Mouse (Mus musculus) kidney, embryonic 15.5 days (tissue): Measurements from ENCODE around the gene Carhsp1. TPM values are rescaled to one million over a fixed set of nuclear protein-coding genes. Genes with fewer than 3 reads are reported as not detected.

ENCODE experiments used
- ATAC-seq: fragments of 200-750 bp; cut with Nextera tagmentation; replicated peaks from 2 replicates; pipeline ENCODE4 v1.8.0; 2017; ENCODE audit warnings: moderate TSS enrichment; ENCODE audit not compliant: low FRiP score
- H3K27ac ChIP-seq: fragments of 300-500 bp; sonication (generic); 2 replicates; pipeline ENCODE4 v1.5.1; 2015; ENCODE audit warnings: mild to moderate bottlenecking, inconsistent platforms
- H3K27me3 ChIP-seq: fragments of 300-500 bp; sonication (generic); 2 replicates; pipeline ENCODE4 v1.6.1; 2015; ENCODE audit warnings: inconsistent platforms
- H3K36me3 ChIP-seq: fragments of 300-500 bp; sonication (generic); 2 replicates; pipeline ENCODE4 v1.6.1; 2015; ENCODE audit warnings: inconsistent platforms
- H3K4me1 ChIP-seq: fragments of 300-500 bp; sonication (generic); 2 replicates; pipeline ENCODE4 v1.6.1; 2015; ENCODE audit warnings: inconsistent platforms
- H3K4me2 ChIP-seq: fragments of 300-500 bp; sonication (generic); 2 replicates; pipeline ENCODE4 v1.6.1; 2015; ENCODE audit warnings: moderate library complexity, mild to moderate bottlenecking, inconsistent platforms
- H3K4me3 ChIP-seq: fragments of 300-500 bp; sonication (generic); replicated peaks from 2 replicates; pipeline ENCODE4 v1.5.1; 2015; ENCODE audit warnings: mild to moderate bottlenecking, inconsistent platforms
- H3K9ac ChIP-seq: fragments of 300-500 bp; sonication (generic); 2 replicates; pipeline ENCODE4 v1.6.1; 2015; ENCODE audit warnings: mild to moderate bottlenecking, inconsistent platforms
- H3K9me3 ChIP-seq: fragments of 300-500 bp; sonication (generic); replicated peaks from 2 replicates; pipeline ENCODE4 v1.6.1; 2016; ENCODE audit warnings: inconsistent platforms
- WGBS: fragments of 180-500 bp; shearing (Covaris S2); methylation state at CpG from one replicate; pipeline ENCODE4 v1.1.7; 2015; ENCODE audit warnings: mixed read lengths; 5-methylcytosine and 5-hydroxymethylcytosine counted together
- polyA plus RNA-seq: library from polyadenylated mRNA; unstranded; fragments of >200 nt; fragmentation: Nextera tagmentation; extraction: Ambion mirVana; gene quantifications from 2 replicates; pipeline ENCODE4 v1.2.1, GENCODE M21; 2015

The Carhsp1 gene
- polyA plus RNA-seq, 1 experiment from 2014 or later, result 80.8 TPM

DNA sequence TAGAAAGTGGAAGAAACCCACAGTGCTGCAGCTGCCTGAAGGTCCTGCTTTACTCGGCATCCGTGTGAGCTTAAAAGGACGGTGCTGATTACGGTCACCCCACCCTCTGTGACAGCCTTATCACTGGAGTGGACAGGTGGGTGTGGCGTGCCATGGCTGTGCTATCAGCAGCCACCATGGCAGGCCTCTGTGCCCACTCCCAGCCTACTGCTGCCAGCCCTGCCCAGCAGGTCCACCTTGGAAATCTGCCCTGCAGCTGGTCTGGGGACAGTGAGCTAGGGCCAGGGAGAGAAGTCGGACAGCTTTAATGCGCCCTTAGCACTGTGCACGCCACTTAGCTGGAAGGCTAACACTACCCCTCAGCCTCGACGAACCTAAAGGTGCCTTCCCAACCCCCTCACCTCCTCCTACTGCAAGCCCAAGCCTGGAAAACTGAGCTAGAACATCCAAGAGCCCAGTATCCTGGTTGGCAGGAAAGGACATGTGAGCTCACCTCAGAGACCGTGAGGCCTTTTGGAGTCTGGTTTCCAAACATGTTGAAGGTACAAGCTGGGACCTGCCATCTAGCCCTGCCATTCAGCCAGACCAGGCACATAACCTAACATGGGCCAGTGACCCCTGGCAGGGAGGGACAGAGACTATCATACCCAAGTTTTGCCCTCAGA is 15.0 kb upstream of the Carhsp1 start:
- WGBS, result 80% methylated on average over 11 of the region's 11 CpGs
- Histone ChIP-seq H3K4me3 (no peak overlapping the region), H3K27ac (no peak overlapping the region), H3K27me3 (no peaks in the 10 kb centered on the region), H3K9ac (no peak overlapping the region), H3K4me2 (no peak overlapping the region), H3K9me3 (no peaks in the 10 kb centered on the region), H3K4me1 (no peaks in the 10 kb centered on the region), H3K36me3 (peaks cover 53% of the 10 kb centered on the region)
- ATAC-seq, result peak; percentile 76

DNA sequence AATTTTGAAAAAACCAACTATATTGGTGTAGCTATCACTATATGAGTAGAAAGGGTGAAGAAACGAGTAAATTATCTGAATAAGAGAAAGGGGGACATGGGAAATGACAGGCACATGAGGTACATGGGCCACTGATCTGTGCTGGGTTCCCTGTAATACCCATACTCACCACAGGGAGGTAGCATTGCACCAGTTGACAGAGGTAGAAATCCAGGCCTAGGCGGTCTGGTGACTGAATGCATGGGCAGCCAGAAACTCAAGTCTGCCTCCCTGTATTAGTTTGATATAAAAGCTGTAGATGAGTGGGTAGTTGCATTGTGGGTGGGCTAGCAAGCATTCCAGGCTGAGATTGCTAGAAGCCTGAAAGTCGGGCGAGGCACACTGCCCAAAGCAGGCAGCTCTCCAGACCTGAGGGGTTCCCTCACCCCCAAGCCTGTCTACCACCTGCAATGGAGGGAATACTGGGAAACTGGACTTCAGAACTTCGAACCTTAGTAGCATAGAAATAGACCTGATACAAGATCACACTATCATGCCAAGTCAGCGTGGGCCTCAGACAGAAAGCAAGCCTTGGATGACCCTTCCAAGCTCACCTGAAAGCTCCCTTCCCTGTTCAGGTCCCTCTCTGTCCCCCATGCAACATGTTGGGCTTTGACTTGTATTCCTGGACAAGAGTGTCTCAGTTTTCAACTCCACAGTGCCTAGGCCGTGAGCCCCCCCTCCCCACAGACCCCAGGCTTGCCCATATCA is 14.3 kb upstream of the Carhsp1 start:
- H3K9ac ChIP-seq, result no peak overlapping the region
- WGBS, result 55% methylated on average over 7 of the region's 7 CpGs
- peak; percentile 52 for ATAC-seq
- H3K9me3 ChIP-seq, result no peaks in the 10 kb centered on the region
- no peaks in the 10 kb centered on the region for H3K27me3 ChIP-seq
- H3K27ac ChIP-seq, result no peak overlapping the region
- no peak overlapping the region for H3K4me3 ChIP-seq
- peaks cover 46% of the 10 kb centered on the region for H3K36me3 ChIP-seq
- H3K4me2 ChIP-seq, result no peak overlapping the region
- no peaks in the 10 kb centered on the region for H3K4me1 ChIP-seq

DNA sequence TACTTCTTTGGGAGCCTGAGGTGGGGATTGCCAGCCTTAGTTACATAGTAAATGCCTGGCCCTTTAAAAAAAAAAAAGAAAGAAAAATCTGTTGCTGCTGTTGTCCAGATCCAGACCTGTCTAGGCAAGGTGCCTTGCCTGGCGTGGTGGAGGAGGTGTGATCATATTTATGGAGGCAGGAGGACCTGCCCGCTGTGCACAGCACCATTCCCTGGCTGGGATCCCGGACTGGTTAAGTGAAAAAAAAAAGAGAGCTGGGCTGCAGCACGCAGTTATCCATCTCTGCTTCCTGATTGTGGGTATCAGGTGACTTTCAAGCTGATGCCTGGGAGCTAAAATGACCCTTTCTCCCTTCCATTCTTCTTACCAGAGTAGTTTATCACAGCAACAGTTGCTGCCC is 13.1 kb upstream of the Carhsp1 start:
- H3K9me3 ChIP-seq, result no peaks in the 10 kb centered on the region
- H3K27ac ChIP-seq, result no peak overlapping the region
- 55% methylated on average over 4 of the region's 4 CpGs for WGBS
- no peaks in the 10 kb centered on the region for H3K4me1 ChIP-seq
- H3K27me3 ChIP-seq, result no peaks in the 10 kb centered on the region
- H3K36me3 ChIP-seq, result peaks cover 34% of the 10 kb centered on the region
- no peak for ATAC-seq
- no peak overlapping the region for H3K4me3 ChIP-seq
- H3K9ac ChIP-seq, result no peak overlapping the region
- H3K4me2 ChIP-seq, result no peak overlapping the region

DNA sequence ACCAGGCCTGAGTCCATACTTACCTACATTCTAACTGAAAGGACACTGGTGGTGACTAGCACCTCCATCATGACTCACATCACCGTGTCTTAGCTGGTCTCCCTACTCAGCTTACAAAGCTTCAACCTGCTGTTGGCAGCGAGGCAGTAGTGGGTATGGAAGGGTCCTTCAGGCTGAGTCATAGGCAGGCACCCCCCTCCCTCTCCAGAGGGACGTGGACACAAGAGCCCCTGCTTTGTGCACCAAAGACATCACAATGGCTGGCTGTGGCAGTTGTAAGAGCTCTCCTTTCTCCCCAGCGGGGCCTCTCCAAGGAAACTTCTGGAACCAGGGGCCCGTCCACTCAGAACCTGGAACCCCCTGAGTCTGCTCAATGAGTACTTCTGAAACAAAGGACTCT is 8.5 kb upstream of the Carhsp1 start, which contains the start of gene Gm5767:
Gene Gm5767, plus strand, starts transcription at position 301 of the 400 bp plus-strand sequence.
- H3K4me3 ChIP-seq, result no peak within 1 kb of the TSS
- no peaks in the 10 kb centered on the region for H3K27me3 ChIP-seq
- H3K9ac ChIP-seq, result no peak within 1 kb of the TSS
- no peak within 1 kb of the TSS for H3K4me2 ChIP-seq
- H3K36me3 ChIP-seq, result no peaks in the 10 kb centered on the region
- 86% methylated on average over 5 of the region's 5 CpGs for WGBS
- no peak within 1 kb of the TSS for H3K27ac ChIP-seq
- no peak for ATAC-seq
- H3K4me1 ChIP-seq, result no peaks in the 10 kb centered on the region
- H3K9me3 ChIP-seq, result no peaks in the 10 kb centered on the region

DNA sequence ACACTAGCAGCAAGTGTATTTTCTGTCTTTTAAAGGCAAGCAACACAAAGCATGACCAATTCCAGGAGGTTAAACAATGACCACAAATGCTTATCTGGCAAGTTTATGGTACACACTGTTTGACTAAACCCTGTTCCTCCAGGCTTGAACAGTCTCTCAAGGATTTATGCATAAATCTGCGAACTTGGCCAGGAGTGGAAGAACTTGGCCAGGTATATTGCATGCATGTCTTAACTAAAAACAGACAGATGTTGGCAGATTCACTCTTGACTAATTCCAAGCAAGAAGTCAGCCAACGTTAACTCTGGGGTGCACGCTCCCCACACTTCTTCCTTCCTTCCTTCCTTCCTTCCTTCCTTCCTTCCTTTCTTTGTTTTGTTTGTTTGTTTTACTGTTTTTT is 7.8 kb upstream of the Carhsp1 start:
- no peak for ATAC-seq
- no peak overlapping the region for H3K4me3 ChIP-seq
- H3K9ac ChIP-seq, result no peak overlapping the region
- H3K4me1 ChIP-seq, result no peaks in the 10 kb centered on the region
- no peaks in the 10 kb centered on the region for H3K36me3 ChIP-seq
- no peak overlapping the region for H3K4me2 ChIP-seq
- whole genome bisulfite sequencing, result 75% methylated on average over 3 of the region's 3 CpGs
- no peaks in the 10 kb centered on the region for H3K27me3 ChIP-seq
- H3K9me3 ChIP-seq, result no peaks in the 10 kb centered on the region
- H3K27ac ChIP-seq, result no peak overlapping the region

DNA sequence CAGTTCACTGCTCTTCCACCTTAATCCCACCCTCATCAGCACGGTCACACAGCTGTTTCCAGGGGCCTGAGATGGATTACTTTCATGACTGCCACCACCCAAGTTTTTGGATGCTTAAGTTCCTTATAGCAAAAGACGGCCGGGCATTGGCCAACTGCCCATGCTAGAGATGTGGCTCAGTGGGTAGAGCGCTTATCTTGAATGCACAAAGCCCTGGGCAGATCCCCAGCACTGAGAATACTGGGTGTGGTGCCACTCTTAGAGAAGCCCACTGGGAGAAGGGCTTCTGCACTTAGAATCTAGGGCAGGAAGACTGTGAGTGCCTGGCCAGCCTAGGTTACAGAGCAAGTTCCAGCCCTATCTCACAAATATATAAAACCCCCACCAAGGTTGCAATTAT is 6.7 kb upstream of the Carhsp1 start:
- H3K9me3 ChIP-seq, result no peaks in the 10 kb centered on the region
- no peak for ATAC-seq
- peaks cover 3% of the 10 kb centered on the region; the same call in 1 of the 2 replicates for H3K4me1 ChIP-seq
- H3K9ac ChIP-seq, result no peak overlapping the region
- H3K27me3 ChIP-seq, result 0 out of 2 replicates have a peak, but pooled peaks cover 2% of the 10 kb centered on the region
- H3K4me3 ChIP-seq, result no peak overlapping the region
- no peak overlapping the region for H3K27ac ChIP-seq
- WGBS, result 88% methylated on average over 4 of the region's 4 CpGs
- H3K4me2 ChIP-seq, result no peak overlapping the region
- no peaks in the 10 kb centered on the region for H3K36me3 ChIP-seq

DNA sequence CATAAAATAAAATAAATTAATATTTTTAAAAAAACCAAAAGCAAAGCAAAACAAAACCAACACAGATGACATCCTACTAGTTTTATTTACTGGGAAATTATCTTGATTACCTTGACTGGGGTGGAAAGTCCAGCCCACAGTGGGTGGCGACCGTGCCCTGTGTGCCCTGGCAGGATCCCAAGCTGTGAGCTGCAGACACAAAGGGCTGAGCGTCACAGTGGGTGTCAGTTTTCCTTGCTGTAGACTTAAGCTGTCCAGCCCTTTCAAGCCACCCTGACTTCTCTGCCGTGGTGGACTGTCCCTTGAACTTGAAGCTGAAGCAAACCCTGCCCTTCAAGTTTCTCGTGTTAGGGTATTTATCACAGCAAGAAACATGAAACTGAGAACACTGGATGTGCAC is 6.1 kb upstream of the Carhsp1 start:
- H3K4me2 ChIP-seq, result no peak overlapping the region
- H3K27me3 ChIP-seq, result peaks cover 6% of the 10 kb centered on the region
- no peak overlapping the region for H3K9ac ChIP-seq
- H3K36me3 ChIP-seq, result no peaks in the 10 kb centered on the region
- 46% methylated on average over 5 of the region's 5 CpGs for WGBS
- H3K4me1 ChIP-seq, result peaks cover 3% of the 10 kb centered on the region; the same call in 1 of the 2 replicates
- no peaks in the 10 kb centered on the region for H3K9me3 ChIP-seq
- H3K27ac ChIP-seq, result no peak overlapping the region
- no peak for ATAC-seq
- H3K4me3 ChIP-seq, result no peak overlapping the region

DNA sequence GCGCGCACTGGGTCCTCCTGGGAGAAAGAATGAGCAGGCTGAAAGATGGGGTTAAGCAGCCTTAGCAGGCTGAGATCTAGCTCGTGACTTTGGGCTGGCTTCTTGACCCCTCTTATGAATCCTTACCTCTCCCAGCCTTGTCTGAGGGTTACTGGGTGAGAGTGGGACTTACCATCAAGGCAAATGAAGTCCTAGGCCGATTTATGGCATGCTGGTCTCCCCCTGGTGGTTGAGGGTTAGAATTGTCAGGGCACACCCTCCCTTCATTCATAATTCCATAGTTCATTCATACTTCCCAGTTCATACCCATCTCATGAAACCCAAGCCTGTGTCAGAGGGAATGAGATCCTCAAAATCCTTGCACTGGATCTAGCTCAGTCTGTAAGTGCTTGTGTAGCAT is 4.8 kb upstream of the Carhsp1 start:
- no peak for ATAC-seq
- H3K9ac ChIP-seq, result no peak overlapping the region
- H3K4me1 ChIP-seq, result peaks cover 12% of the 10 kb centered on the region; the same call in 1 of the 2 replicates
- no peaks in the 10 kb centered on the region for H3K36me3 ChIP-seq
- 50% methylated on average over 4 of the region's 4 CpGs for WGBS
- no peak overlapping the region for H3K4me2 ChIP-seq
- no peak overlapping the region for H3K27ac ChIP-seq
- no peak overlapping the region for H3K4me3 ChIP-seq
- H3K27me3 ChIP-seq, result peaks cover 10% of the 10 kb centered on the region
- no peaks in the 10 kb centered on the region for H3K9me3 ChIP-seq

DNA sequence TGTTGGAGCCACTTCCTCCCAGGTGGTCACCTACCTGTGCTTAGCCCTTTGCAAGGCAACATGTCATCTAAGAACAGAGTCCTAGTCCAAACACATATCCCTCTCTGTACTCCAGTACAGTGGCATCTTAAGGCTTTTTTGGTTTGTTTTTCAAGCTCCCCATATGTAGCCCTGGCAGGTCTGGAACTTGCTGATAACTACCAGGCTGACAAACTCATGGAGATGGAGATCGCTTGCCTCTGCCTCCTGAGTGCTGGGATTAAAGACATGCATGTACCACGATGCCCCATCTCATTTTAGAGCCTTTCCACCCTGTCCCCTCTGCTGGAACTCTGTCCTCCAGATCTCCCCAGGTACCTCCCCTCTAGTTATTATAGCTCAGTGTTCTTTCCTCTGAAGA is 4.3 kb upstream of the Carhsp1 start:
- no peak for ATAC-seq
- no peak overlapping the region for H3K9ac ChIP-seq
- H3K27me3 ChIP-seq, result peaks cover 10% of the 10 kb centered on the region
- no peak overlapping the region for H3K27ac ChIP-seq
- no peaks in the 10 kb centered on the region for H3K36me3 ChIP-seq
- 78% methylated on average over 2 of the region's 2 CpGs for WGBS
- H3K4me1 ChIP-seq, result peaks cover 16% of the 10 kb centered on the region; the same call in 1 of the 2 replicates
- no peaks in the 10 kb centered on the region for H3K9me3 ChIP-seq
- no peak overlapping the region for H3K4me2 ChIP-seq
- H3K4me3 ChIP-seq, result no peak overlapping the region

DNA sequence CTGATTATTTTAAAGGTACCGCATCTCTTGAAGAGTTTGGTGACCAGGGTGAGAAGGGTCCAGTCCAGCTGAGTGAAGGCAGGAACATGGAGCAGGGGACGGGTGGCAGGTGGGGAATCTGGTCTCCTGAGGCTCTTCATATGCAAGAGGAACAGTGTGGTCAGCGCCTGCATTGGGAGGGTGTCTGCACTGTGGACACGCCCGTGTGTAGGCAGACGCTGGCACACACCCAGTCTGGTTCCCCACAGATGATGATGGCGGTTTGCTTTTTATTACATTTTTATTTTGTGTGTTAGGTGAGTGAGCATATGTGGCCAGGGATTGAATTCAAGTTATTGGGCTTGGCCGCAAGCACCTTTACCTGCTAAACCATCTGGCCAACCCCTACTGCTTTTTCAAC is 3.6 kb upstream of the Carhsp1 start:
- WGBS, result 78% methylated on average over 8 of the region's 8 CpGs
- no peak for ATAC-seq
- no peaks in the 10 kb centered on the region for H3K9me3 ChIP-seq

DNA sequence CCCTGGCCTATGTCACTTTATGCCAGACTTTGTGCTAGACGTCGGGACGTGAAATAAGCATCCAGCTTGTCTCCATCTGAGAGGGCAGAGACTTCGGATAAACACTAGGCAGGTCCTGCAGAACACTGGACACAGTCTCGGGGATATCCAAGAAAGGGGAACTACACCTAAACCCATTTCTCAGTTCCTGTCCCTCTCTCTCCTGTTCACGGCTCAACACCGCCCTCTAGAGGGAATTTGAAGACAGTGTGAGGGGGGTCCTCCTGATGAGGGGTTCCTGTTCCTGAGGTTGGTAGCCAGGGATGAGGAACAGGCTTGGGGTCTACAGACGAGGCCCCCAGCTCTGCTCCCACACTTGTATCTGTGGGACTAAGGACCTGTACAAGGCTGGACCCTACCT is 2.2 kb upstream of the Carhsp1 start:
- ATAC-seq, result no peak
- Histone ChIP-seq H3K27ac (no peak overlapping the region), H3K4me3 (no peak overlapping the region), H3K4me2 (0 out of 2 replicates have a peak overlapping the region, but pooled peaks have one; percentile 27), H3K27me3 (peaks cover 10% of the 10 kb centered on the region), H3K9ac (peak overlapping the region; percentile 17; the same call in 1 of the 2 replicates), H3K36me3 (no peaks in the 10 kb centered on the region), H3K9me3 (no peaks in the 10 kb centered on the region), H3K4me1 (peaks cover 36% of the 10 kb centered on the region)
- 2% methylated on average over 8 of the region's 8 CpGs for WGBS

More for the DNA sequence above, 3.6 kb upstream of the Carhsp1 start:
- H3K4me3 ChIP-seq, result no peak overlapping the region
- H3K4me1 ChIP-seq, result peaks cover 22% of the 10 kb centered on the region
- H3K9ac ChIP-seq, result no peak overlapping the region
- H3K4me2 ChIP-seq, result no peak overlapping the region
- H3K27ac ChIP-seq, result no peak overlapping the region
- H3K27me3 ChIP-seq, result peaks cover 10% of the 10 kb centered on the region
- no peaks in the 10 kb centered on the region for H3K36me3 ChIP-seq

DNA sequence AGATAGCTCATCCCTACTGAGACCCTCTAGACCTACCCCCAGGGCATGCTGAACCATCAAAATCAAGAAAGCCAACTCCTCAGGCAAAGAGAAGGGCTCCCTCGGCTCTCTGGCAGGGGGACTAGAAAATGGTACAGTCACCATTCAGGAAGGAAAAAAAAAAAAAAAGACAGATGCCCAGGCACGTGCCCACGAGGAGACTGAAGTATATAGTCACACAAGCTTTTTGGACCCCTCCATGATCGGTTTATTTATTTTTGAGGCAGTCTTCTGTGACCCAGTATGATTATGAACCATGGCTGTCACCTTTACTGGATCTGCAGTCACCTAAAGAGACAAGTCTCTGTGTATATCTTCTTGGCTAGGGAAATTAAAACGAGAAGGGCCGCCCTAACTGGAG is 1.4 kb upstream of the Carhsp1 start:
- H3K27ac ChIP-seq, result no peak overlapping the region
- H3K36me3 ChIP-seq, result no peaks in the 10 kb centered on the region
- WGBS, result 69% methylated on average over 6 of the region's 6 CpGs
- no peaks in the 10 kb centered on the region for H3K9me3 ChIP-seq
- peaks cover 10% of the 10 kb centered on the region for H3K27me3 ChIP-seq
- H3K4me1 ChIP-seq, result peaks cover 44% of the 10 kb centered on the region
- no peak overlapping the region for H3K4me2 ChIP-seq
- H3K4me3 ChIP-seq, result no peak overlapping the region
- no peak overlapping the region for H3K9ac ChIP-seq
- ATAC-seq, result no peak
